Mouse (Mus musculus) gastrocnemius, adult 2 months (tissue): ENCODE measurements around the gene Tppp. TPM values are rescaled to one million over a fixed set of nuclear protein-coding genes. Genes with fewer than 3 reads are reported as not detected.
"Not testable (repeated sequence)": the region's sequence is repeated elsewhere in the genome, so short reads cannot be mapped to it uniquely, and the experiment has no call there.

Source experiments
- DNase-seq: peaks from one replicate; pipeline ENCODE4 v3.0.0; 2022
- H3K27ac ChIP-seq: fragments of 200-600 bp; 2 replicates; pipeline ENCODE4 v1.8.1; 2022; ENCODE audit warnings: mild to moderate bottlenecking
- H3K4me3 ChIP-seq: fragments of 200-600 bp; 2 replicates; pipeline ENCODE4 v1.8.1; 2022; ENCODE audit warnings: mild to moderate bottlenecking, moderate library complexity
- CTCF ChIP-seq: fragments of 200-600 bp; IDR thresholded peaks from 2 replicates; pipeline ENCODE4 v1.8.1; 2022; ENCODE audit warnings: antibody characterized with exemption, mild to moderate bottlenecking, moderate library complexity
- intact Hi-C: fragments of 180-260 bp; cut with DNase I; formaldehyde crosslinking; loops from one replicate; pipeline ENCODE4 v1.15.1; 2025
- total RNA-seq, 2 experiments: library from RNA; stranded (reverse); gene quantifications; 2 replicates each; pipeline ENCODE4 v1.2.3; 2021

Tppp gene
- total RNA-seq, 2 experiments from 2014 or later = 4.7 to 8.6 TPM

GRCm38 (mm10) chr13:74000961-74001360 lies 8.2 kb upstream of the Tppp start:
- no peak for TF ChIP-seq CTCF
- Histone ChIP-seq H3K27ac (no peak overlapping the region), H3K4me3 (no peak overlapping the region)
- intact Hi-C loops = no loop called here
- no peak for DNase-seq

DNA sequence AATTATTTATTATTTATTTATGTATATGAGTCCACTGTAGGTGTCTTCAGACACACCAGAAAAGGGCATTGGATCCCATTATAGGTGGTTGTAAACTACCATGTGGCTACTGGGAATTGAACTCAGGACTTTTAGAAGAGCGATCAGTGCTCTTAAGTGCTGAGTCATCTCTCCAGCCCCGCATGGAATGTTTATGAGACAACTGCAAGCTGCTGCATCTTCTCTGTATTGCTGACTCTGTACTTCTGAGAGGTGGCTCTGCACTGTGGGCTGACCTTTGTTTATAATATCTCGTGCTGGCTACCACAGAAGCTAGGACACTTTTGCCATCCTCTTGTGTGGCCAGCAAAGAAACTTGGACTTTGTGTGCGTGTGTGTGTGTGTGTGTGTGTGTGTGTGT lies 7.7 kb upstream of the Tppp start:
- no peak for DNase-seq
- no peak for TF ChIP-seq CTCF
- intact Hi-C loops = no loop called here
- H3K27ac ChIP-seq = no peak overlapping the region
- no peak overlapping the region for H3K4me3 ChIP-seq

DNA sequence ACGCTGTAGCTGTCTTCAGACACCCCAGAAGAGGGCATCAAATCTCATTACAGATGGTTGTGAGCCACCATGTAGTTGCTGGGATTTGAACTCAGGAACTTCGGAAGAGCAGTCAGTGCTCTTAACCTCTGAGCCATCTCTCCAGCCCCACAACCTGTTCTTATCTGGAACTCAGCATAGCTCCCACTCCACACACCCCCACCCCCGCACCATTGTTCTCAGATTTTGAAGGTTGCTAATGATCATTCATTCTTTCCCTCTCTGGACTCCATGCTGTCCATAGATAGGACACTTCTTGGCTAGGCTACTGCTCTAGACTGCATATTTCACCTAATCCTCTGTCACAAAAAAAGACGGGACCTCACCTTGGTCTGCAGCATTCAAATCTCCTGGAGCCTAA lies 2.3 kb upstream of the Tppp start:
- H3K4me3 ChIP-seq, DNase-seq, H3K27ac ChIP-seq, intact Hi-C loops: not testable (repeated sequence)

- intact Hi-C loops = loop anchor here (2.0 kb wide), 2 partner anchors 19 to 37 kb away; no protein-coding TSS in a partner anchor
- not testable (repeated sequence) for H3K27ac ChIP-seq, DNase-seq
- peak overlapping the region; percentile 85 for H3K4me3 ChIP-seq
These were observed 991 bp upstream of the Tppp start for GRCm38 (mm10) chr13:74008216-74008615.

DNA sequence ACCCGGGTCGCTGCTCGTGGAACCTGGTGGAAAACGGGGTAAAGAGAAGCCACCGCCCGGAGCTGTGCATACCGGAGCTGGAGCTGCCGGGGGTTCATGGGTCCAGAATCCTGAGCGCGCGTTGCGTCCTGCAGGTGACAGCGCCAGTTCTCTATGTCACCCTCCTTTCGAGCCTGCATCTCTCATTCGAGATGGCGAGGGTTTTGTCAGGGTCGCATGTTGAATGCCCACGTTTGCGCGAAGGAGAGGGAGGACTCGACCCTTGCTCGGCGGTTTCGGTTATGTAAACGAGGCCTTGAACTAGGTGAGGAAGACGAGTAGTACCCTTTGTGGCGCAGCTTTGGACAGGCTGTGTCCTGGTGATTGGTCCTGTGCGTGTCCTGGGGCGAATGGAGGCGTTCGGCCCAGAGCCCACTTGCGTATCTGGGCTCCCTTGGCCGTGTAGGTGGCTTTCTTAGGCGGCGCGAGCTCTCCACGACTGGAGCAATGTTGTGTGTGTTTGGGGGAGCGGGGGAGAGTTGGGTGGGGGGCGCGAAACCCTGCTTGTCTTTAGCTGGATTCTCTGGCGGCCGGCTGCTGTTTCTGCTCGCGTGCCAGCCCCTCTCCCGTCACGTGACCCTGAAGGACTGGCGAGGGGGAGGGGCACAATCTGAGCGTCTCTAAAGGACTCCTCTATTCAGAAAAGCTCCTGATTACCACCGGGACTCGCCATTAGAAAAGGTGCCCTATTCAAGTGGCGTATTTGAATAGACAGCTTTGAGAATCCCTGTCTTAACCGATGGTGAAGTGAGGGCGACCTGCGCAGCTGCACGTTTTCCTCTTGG lies 796 bp downstream of the Tppp start:
- peak overlapping the region; percentile 85 for H3K4me3 ChIP-seq
- DNase-seq = peak; percentile 80
- H3K27ac ChIP-seq = peak overlapping the region; percentile 92
- intact Hi-C loops = loop anchor here (2.0 kb wide), 2 partner anchors 17 to 39 kb away; no protein-coding TSS in a partner anchor
- no peak for TF ChIP-seq CTCF

DNA sequence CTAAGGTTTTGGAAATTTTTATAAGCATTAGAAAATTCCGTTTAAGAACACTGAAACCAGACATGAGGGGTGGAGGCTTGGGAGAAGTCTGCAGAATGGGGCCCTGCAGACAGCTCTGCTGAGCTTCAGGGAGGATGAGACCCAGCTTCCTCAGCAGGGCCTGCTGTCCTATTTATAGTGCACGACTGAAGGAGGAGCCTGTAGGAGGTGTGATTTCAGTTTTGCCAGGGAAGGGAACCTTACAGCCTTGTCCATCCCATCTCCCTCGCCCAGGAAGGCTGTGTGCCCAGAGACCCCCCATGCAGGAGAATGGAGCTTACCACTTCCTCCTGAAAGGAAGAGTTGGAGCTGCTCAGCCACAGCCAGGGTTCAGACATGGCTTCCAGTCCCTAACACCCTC lies 1.5 kb downstream of the Tppp start:
- no peak for TF ChIP-seq CTCF
- peak; percentile 36 for DNase-seq
- intact Hi-C loops = no loop called here
- Histone ChIP-seq H3K4me3 (peak overlapping the region; percentile 85), H3K27ac (peak overlapping the region; percentile 92)

DNA sequence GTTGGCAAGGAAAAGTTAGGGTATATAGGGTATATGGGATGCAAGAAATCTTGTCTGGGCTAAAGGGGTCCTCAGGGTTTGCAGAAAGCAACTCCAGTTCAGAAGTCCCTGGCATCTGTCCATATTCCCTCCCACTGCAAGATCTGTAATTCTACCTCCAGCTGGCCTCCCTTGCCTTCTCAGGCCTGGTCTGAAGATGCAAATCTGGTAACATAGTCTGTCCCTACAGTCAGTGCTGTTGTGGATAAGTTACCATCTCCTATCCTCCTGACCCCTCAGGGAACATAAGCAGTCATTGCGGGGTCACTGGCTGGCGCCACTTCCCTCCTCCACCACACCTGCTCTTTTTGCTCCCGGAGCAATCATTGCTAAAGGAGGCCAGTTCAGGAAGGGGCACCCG lies 6.7 kb downstream of the Tppp start:
- no peak overlapping the region for H3K4me3 ChIP-seq
- no peak for TF ChIP-seq CTCF
- no peak for DNase-seq
- intact Hi-C loops = no loop called here
- H3K27ac ChIP-seq = peak overlapping the region; percentile 24; the same call in 1 of the 2 replicates

- TF ChIP-seq CTCF = no peak
- no peak for DNase-seq
- no peak overlapping the region for H3K4me3 ChIP-seq
- intact Hi-C loops = no loop called here
- peak overlapping the region; percentile 24; the same call in 1 of the 2 replicates for H3K27ac ChIP-seq
These were observed 8.2 kb downstream of the Tppp start for GRCm38 (mm10) chr13:74017426-74017825.

DNA sequence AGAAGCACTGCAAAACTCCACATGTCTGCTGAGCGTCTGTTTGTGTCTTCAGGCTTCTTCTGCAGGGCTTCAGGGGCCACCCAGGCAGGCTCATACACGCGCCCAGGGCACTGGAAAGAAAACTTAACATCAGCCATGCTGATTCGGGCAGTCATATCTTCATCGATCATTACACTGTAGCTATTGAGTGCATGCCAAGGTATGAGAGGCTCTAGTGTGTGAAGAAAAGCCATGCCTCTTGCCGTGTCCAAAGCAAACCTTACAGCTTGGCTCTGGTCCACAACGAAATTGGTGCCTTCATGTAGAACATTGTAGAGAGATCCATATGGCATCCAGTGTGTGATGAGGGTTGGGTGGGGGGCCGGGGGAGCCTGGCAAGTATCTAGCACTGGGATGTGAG lies 9.8 kb downstream of the Tppp start:
- H3K4me3 ChIP-seq, intact Hi-C loops, H3K27ac ChIP-seq, DNase-seq: not testable (repeated sequence)

- Histone ChIP-seq H3K4me3 (no peak overlapping the region), H3K27ac (peak overlapping the region; percentile 77)
- peak; percentile 49 for DNase-seq
- TF ChIP-seq CTCF = no peak
- intact Hi-C loops = loop anchor here (1.0 to 2.0 kb wide), 2 partner anchors 17 to 55 kb away; partner anchors contain the start of gene Tppp
These were observed 16.2 kb downstream of the Tppp start for GRCm38 (mm10) chr13:74025151-74026081.

- intact Hi-C loops = loop anchor here (1.0 to 2.0 kb wide), 2 partner anchors 17 to 56 kb away; partner anchors contain the start of gene Tppp
- Histone ChIP-seq H3K4me3 (no peak overlapping the region), H3K27ac (peak overlapping the region; percentile 77)
- DNase-seq = peak; percentile 59
- TF ChIP-seq CTCF = peak; percentile 87
These were observed 17.0 kb downstream of the Tppp start for GRCm38 (mm10) chr13:74026215-74026614.

- DNase-seq = no peak
- intact Hi-C loops = no loop called here
- TF ChIP-seq CTCF = no peak
- 0 out of 2 replicates have a peak overlapping the region, but pooled peaks have one; percentile 13 for H3K27ac ChIP-seq
- H3K4me3 ChIP-seq = no peak overlapping the region
These were observed 18.9 kb downstream of the Tppp start for GRCm38 (mm10) chr13:74028116-74028515.

DNA sequence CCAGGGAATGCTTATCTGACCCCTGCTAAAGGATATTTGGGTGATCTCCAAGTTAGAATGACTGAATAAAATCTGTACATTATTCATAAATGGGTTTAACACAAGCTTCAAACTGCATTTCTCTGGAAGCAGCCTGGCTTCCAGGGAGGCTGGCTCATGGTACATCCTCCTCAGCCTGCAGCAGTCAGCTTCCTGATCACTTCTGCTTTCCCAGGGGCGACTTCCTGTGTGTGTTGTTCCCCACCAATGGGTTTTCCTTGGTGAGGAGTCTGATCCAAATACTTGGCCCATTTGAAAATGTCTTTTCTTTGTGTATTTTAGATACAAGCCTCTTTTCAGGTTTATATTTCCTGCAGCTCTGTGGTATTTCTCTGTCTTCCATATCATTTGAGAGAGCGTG lies 19.8 kb downstream of the Tppp start:
- no peak overlapping the region for H3K4me3 ChIP-seq
- peak overlapping the region; percentile 13; the same call in 1 of the 2 replicates for H3K27ac ChIP-seq
- DNase-seq = no peak
- TF ChIP-seq CTCF = no peak
- intact Hi-C loops = no loop called here
